Mouse (Mus musculus): Measurements from ENCODE around the gene Chst11. TPM values are rescaled to one million over a fixed set of nuclear protein-coding genes. Genes with fewer than 3 reads are reported as not detected.

Chst11 gene
- total and polyA plus RNA-seq, 3 experiments = 3.1 to 10.6 TPM; not detected in 1

GRCm38 (mm10) chr10:83220217-83220616, 234.9 kb downstream of the Chst11 start:
- no peak overlapping the region for H3K27ac ChIP-seq (ENCODE audit: control insufficient read depth, low read depth, low read length)
- no peak for DNase-seq (ENCODE audit: low read depth, low spot score)

GRCm38 (mm10) chr10:83220847-83221246, 235.5 kb downstream of the Chst11 start:
- H3K27ac ChIP-seq (ENCODE audit: control insufficient read depth, low read depth, low read length) = no peak overlapping the region
- no peak for TF ChIP-seq USF2 (IDR thresholded peaks at IDR 0.05; ENCODE audit: borderline replicate concordance in 1 of 2, insufficient read depth in 1 of 2, low read depth in 1 of 2, low read length in 2 of 2)
- no peak for TF ChIP-seq SMC3 (IDR thresholded peaks at IDR 0.05; ENCODE audit: low read depth, low read length)
- TF ChIP-seq TCF12 (IDR thresholded peaks at IDR 0.05; ENCODE audit: low read depth, low read length) = no peak
- no peak for TF ChIP-seq TBP (IDR thresholded peaks at IDR 0.05; ENCODE audit: low read depth, low read length)
- no peak for TF ChIP-seq EP300 (IDR thresholded peaks at IDR 0.05; ENCODE audit: low read depth in 1 of 2, low read length in 2 of 2)
- TF ChIP-seq MYC (IDR thresholded peaks at IDR 0.05; ENCODE audit: low read depth, low read length) = no peak
- no peak for TF ChIP-seq RCOR1 (IDR thresholded peaks at IDR 0.05; ENCODE audit: low read depth, low read length)
- TF ChIP-seq JUND (IDR thresholded peaks at IDR 0.05; ENCODE audit: low read depth, low read length) = no peak
- no peak for DNase-seq (ENCODE audit: low read depth, low spot score)
- H3K9me3 ChIP-seq (replicated peaks; ENCODE audit: insufficient read depth, low read length) = no peaks in the 10 kb centered on the region
- peaks cover 0 to 2% of the 10 kb centered on the region in 2 experiments; a peak in 2 of 4 replicates for H3K36me3 ChIP-seq (ENCODE audit: control insufficient read depth in 1 of 2, insufficient read depth in 2 of 2, low read length in 2 of 2)
- no peak overlapping the region for H3K9ac ChIP-seq (ENCODE audit: control insufficient read depth, low read depth, low read length, poor library complexity, severe bottlenecking)
- no peaks in the 10 kb centered on the region for H3K27me3 ChIP-seq (ENCODE audit: control insufficient read depth in 1 of 2, insufficient read depth in 2 of 2, low read length in 2 of 2)
- H3K4me1 ChIP-seq (ENCODE audit: control insufficient read depth in 1 of 2, insufficient read depth in 2 of 2, low read length in 2 of 2) = peaks cover 3 to 5% of the 10 kb centered on the region in 2 experiments; a peak in 2 of 4 replicates
- H3K4me3 ChIP-seq (ENCODE audit: control insufficient read depth in 1 of 2, insufficient read depth in 1 of 2, low read depth in 2 of 2, low read length in 2 of 2) = no peak overlapping the region
- H3K79me2 ChIP-seq (ENCODE audit: control insufficient read depth, insufficient read depth, low read length, poor library complexity) = no peaks in the 10 kb centered on the region

More at GRCm38 (mm10) chr10:83220217-83220616, 234.9 kb downstream of the Chst11 start:
- Histone ChIP-seq H3K4me1 (ENCODE audit: control insufficient read depth in 1 of 2, insufficient read depth in 2 of 2, low read length in 2 of 2) (peaks cover 6 to 10% of the 10 kb centered on the region in 2 experiments), H3K9ac (ENCODE audit: control insufficient read depth, low read depth, low read length, poor library complexity, severe bottlenecking) (no peak overlapping the region), H3K9me3 (replicated peaks; ENCODE audit: insufficient read depth, low read length) (no peaks in the 10 kb centered on the region), H3K4me3 (ENCODE audit: control insufficient read depth in 1 of 2, insufficient read depth in 1 of 2, low read depth in 2 of 2, low read length in 2 of 2) (no peak overlapping the region), H3K27me3 (ENCODE audit: control insufficient read depth in 1 of 2, insufficient read depth in 2 of 2, low read length in 2 of 2) (no peaks in the 10 kb centered on the region), H3K79me2 (ENCODE audit: control insufficient read depth, insufficient read depth, low read length, poor library complexity) (no peaks in the 10 kb centered on the region), H3K36me3 (ENCODE audit: control insufficient read depth in 1 of 2, insufficient read depth in 2 of 2, low read length in 2 of 2) (peaks cover 0 to 6% of the 10 kb centered on the region in 2 experiments; a peak in 2 of 4 replicates)
- TF ChIP-seq USF1 (IDR thresholded peaks at IDR 0.05; ENCODE audit: low read depth, low read length) = no peak
- no peak for TF ChIP-seq E2F4 (IDR thresholded peaks at IDR 0.05; ENCODE audit: borderline replicate concordance, low read depth, low read length)
- no peak for TF ChIP-seq MEF2A (IDR thresholded peaks at IDR 0.05; ENCODE audit: extremely low read depth, insufficient replicate concordance, low read depth, low read length, poor library complexity, severe bottlenecking)
- no peak for TF ChIP-seq BHLHE40 (IDR thresholded peaks at IDR 0.05; ENCODE audit: borderline replicate concordance, low read depth, low read length)
- no peak for TF ChIP-seq ELF1 (IDR thresholded peaks at IDR 0.05; ENCODE audit: low read depth, low read length)
- no peak for TF ChIP-seq ZKSCAN1 (IDR thresholded peaks at IDR 0.05; ENCODE audit: low read depth, low read length)
- no peak for TF ChIP-seq MAFK (IDR thresholded peaks at IDR 0.05; ENCODE audit: borderline replicate concordance, low read depth, low read length)
- no peak for TF ChIP-seq GABPA (IDR thresholded peaks at IDR 0.05; ENCODE audit: low read depth, low read length)
- no peak for TF ChIP-seq ETS1 (IDR thresholded peaks at IDR 0.05; ENCODE audit: low read depth, low read length)
- TF ChIP-seq CTCF (IDR thresholded peaks at IDR 0.05 in 2 of 3, conservative IDR thresholded peaks at IDR 0.05 in 1 of 3; ENCODE audit: control insufficient read depth in 1 of 3, insufficient read depth in 1 of 3, low read depth in 2 of 3, low read length in 3 of 3, poor library complexity in 1 of 3, severe bottlenecking in 1 of 3) = no peak
- no peak for TF ChIP-seq NRF1 (IDR thresholded peaks at IDR 0.05; ENCODE audit: insufficient read depth, low read depth, low read length, poor library complexity, severe bottlenecking)
- TF ChIP-seq CHD1 (IDR thresholded peaks at IDR 0.05; ENCODE audit: low read depth, low read length) = no peak
- no peak for TF ChIP-seq MYC (IDR thresholded peaks at IDR 0.05; ENCODE audit: low read depth, low read length)
- TF ChIP-seq TBP (IDR thresholded peaks at IDR 0.05; ENCODE audit: low read depth, low read length) = no peak
